Mouse (Mus musculus) cerebellum, adult 8-10 months (tissue): Measurements from ENCODE around the gene Mertk.
A peak's percentile ranks its signal among the peaks of the same experiment; 100 is the strongest.

ENCODE experiments used
- DNase-seq: peaks from one replicate; pipeline ENCODE4 v3.0.0; 2022

Mertk gene

GRCm38 (mm10) chr2:128771048-128771447, 72.3 kb downstream of the Mertk start:
- DNase-seq, result no peak

GRCm38 (mm10) chr2:128771750-128772338, 73.1 kb downstream of the Mertk start:
- DNase-seq, result no peak

- no peak for DNase-seq
These were observed 83.5 kb downstream of the Mertk start for GRCm38 (mm10) chr2:128782231-128782630.

GRCm38 (mm10) chr2:128783660-128784345, 85.0 kb downstream of the Mertk start:
- DNase-seq, result no peak

GRCm38 (mm10) chr2:128784814-128785213, 86.1 kb downstream of the Mertk start:
- no peak for DNase-seq

GRCm38 (mm10) chr2:128786341-128786740, 87.6 kb downstream of the Mertk start:
- no peak for DNase-seq

GRCm38 (mm10) chr2:128786795-128787194, 88.0 kb downstream of the Mertk start:
- DNase-seq, result no peak

- no peak for DNase-seq
These were observed 89.0 kb downstream of the Mertk start for GRCm38 (mm10) chr2:128787805-128788204.

GRCm38 (mm10) chr2:128790875-128791614, 92.3 kb downstream of the Mertk start:
- DNase-seq, result no peak

GRCm38 (mm10) chr2:128793958-128794357, 95.2 kb downstream of the Mertk start:
- DNase-seq, result no peak

GRCm38 (mm10) chr2:128796463-128796862, 97.7 kb downstream of the Mertk start:
- no peak for DNase-seq

GRCm38 (mm10) chr2:128803441-128803840, 104.7 kb downstream of the Mertk start:
- DNase-seq, result no peak

GRCm38 (mm10) chr2:128805341-128805740, 106.6 kb downstream of the Mertk start:
- no peak for DNase-seq

- DNase-seq, result no peak
These were observed 107.8 kb downstream of the Mertk start for GRCm38 (mm10) chr2:128806561-128806960.

GRCm38 (mm10) chr2:128812761-128813160, 114.0 kb downstream of the Mertk start:
- no peak for DNase-seq

- DNase-seq, result no peak
These were observed 117.6 kb downstream of the Mertk start for GRCm38 (mm10) chr2:128816311-128816710.

- DNase-seq, result no peak
These were observed 118.2 kb downstream of the Mertk start for GRCm38 (mm10) chr2:128816916-128817315.

GRCm38 (mm10) chr2:128817387-128817785, 118.6 kb downstream of the Mertk start:
- no peak for DNase-seq

GRCm38 (mm10) chr2:128817786-128818681, 119.3 kb downstream of the Mertk start, which contains the start of gene Tmem87b:
Gene Tmem87b, plus strand, starts transcription at chr2:128818118.
- DNase-seq, result peak; percentile 99

- DNase-seq, result no peak
These were observed 120.3 kb downstream of the Mertk start for GRCm38 (mm10) chr2:128818956-128819643.

GRCm38 (mm10) chr2:128820631-128821030, 121.9 kb downstream of the Mertk start:
- DNase-seq, result no peak

- no peak for DNase-seq
These were observed 125.1 kb downstream of the Mertk start for GRCm38 (mm10) chr2:128823893-128824292.
